Mouse (Mus musculus): Measurements from ENCODE around the gene P4htm. TPM values are rescaled to one million over a fixed set of nuclear protein-coding genes. Genes with fewer than 3 reads are reported as not detected.

Gene P4htm
- total RNA-seq, 2 experiments from 2014 or later: 12.6 to 14.0 TPM

DNA sequence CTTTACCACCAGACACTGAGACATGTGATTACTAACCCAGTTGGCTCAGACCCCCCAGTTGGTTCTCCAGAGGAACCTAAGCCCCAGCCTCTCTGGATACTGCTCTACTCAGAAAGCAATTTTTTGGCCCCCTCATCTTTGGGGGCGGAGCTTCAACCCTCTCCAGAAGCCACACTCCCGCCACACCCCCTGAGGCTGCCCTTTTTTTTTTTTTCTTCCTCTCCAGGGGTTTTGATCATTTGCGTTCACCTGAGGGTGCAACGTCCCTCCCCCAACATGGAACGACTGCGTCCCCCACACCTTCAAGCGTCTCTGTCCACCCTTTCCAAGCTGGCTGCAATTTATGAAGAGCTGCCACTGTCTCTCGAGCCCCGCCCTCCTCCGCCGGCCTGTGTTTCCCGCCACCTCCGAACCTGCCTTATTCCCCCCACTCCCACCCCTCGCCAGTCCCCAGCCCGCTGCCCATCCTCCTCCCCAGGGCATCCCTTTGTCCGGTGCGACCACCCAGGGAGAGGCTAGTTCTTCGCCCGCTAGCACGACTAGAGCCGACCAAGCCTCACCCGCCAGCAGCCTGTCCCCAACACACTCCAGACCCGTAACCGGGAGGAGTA is 19.4 kb downstream of the P4htm start:
- DNase-seq: peak; percentile 47 to 69

DNA sequence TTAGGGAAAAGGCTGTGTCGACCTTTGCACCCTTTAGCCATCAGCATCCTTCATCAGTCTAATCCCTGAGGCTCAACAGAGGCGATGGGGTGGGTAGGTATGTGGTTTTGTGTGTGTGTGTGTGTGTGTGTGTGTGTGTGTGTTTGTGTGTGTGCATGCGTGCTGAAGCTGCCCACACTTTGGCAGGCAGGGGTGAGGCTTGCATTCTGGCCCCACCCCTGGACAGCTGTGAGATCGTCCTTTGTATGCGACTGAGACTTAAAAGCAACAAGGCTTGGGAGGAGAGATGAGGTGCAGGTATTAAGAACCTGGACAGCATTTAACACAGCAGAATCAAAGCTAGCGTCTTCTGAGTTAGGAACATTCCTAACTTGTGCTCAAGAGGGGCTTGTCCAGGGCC is 20.4 kb downstream of the P4htm start:
- DNase-seq: no peak

DNA sequence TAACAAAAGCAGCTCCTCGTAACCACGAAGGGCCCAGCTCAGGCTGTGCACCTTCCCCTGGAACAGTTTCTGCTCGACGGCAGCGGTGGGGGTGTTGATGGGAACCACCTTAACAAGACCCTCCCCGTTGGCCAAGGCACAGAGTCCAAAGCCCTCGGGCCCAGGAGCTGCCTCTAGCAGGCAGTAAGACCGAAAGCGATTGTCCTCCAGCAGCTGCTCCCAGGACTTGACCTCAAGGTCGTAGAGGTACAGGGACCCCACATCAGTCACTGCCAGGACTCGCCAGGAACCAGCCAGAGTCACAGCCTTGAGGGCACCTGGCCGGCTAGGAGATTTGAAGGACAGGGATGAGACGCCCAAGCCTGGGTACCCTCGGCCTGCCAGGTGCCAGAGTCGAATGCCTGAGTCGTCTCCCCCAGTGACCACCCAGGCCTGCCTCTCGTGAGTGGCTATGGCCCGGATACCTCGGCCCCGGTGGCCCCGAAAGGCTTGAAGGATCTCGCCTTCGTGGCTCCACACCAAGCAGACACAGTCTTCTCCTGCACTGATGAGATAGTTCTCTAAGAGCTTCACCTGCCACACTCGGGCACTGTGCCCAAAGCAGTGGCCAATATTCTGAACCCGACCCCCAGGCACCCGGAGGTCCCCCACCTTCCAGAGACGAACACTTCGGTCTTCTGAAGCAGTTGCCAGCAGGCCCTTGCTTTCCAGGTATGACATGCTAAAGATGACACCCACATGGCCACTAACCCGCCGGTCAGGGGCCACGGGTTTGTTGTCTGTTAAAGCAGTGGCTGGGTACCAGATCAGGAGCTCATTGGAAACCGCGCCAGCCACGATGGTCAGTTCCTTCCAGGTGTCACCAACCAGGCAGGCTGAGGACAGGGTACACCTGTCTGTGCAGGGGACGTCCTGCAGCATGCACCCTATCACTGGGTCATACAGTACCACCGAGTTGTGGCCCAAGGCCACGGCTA is 21.9 kb downstream of the P4htm start:
- no peak for DNase-seq

DNA sequence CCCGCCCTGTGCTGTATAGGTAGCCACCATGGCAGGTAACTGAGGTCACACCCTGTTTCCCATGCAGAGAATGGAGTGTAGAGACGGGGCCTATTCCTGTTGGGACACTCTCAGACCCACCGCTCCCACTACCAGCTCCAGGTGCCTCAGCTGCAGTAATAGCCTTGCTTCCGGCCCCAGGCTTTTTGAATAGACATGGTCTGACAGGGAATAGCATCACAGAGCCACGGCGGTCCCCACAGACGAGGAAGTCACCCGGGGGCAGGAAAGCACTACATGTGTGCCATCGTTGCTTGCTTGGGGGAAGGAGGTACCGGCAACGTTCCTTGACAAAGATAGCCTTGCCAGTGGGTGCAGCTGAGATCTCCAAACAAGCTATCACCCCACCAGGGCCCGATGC is 22.5 kb downstream of the P4htm start:
- DNase-seq: no peak

DNA sequence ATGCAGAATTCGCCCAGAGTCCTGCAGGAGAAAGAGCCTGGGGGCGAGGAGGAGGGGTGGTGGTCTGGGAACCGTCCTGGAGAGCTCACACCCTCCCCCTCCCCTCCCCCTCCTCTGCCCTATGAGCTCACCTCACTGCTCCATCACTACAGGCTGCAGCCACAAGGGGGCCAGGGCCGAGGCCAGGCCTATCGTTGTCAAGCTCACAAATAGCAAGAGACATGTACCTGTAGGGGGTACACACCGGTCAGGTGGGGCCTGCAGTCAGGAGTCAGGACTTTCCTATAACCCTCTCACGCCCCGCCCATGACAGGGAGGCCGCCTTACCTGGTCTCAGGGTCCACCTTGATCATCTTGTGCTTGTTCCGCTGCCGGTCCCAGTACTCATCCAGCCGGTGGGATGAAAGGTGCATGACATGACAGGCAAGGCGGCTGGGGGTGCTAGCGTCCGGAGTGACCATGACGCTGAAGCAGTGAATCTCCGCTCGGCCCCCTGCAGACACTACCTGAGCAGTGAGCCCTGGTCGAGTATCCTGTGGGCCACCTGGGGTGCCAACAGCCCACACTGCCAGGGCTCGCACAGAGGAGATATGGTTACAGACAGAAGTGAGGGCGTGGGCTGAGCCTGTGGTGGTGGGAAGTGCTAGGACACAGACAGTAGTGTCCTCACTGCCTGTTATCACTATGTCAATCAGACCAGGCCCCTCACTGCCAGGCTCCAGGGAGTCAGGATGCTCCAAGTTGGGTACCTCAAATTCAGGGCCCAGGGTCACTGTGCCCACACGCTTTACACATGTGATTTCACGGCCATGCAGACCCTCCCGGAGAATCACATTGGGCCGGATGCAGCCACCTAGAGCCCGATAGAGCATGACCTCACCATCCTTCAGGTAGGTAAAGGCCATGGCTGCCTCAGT is 23.4 kb downstream of the P4htm start:
- no peak for DNase-seq

DNA sequence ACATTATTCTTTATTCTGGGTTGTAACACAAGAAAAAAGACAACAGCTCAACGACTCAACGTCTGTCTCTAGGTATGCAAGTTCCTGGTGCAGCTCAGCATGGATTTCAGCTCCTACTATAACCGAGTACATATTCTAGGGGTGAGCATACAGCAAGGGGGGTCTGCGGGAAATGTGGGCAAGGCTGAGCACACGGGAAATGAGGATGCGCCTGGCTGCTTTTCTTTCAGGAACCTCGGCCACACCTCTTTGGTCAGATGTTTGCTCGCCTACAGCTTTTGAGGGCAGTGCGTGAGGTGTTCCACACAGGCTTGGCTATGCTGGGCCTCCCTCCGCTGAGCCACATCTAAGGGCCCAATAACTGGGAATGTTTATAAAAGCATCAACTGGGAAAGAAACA is 25.1 kb downstream of the P4htm start:
- peak in 1 of 2 experiments; percentile 1 for DNase-seq

DNA sequence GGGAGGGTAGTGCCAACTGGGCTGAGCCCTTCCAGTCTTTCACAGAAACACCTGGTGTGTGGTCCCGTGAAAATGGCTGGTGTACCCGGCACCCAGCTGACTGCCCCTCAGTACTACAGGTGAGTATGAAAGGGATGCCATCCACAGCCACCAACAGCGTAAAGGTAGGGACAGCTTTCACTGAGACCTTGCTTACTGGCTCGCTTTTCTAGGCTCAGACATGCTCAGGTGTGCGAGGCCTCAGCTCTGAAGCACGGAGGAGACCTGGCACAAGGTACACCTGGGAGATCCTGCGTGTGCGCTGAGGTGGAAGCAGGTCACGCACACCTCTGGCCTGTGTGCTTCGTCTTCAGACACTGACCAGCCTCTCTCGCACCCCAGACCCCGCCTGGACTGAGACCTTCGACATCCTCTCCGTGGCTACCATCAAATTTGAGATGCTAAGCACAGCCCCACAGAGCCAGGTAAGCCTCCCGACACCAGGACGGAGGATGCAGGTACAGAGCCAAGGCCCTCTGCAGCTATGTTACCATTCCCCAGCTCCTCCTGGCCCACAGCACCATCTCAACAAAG is 26.0 kb downstream of the P4htm start:
- no peak for DNase-seq

DNA sequence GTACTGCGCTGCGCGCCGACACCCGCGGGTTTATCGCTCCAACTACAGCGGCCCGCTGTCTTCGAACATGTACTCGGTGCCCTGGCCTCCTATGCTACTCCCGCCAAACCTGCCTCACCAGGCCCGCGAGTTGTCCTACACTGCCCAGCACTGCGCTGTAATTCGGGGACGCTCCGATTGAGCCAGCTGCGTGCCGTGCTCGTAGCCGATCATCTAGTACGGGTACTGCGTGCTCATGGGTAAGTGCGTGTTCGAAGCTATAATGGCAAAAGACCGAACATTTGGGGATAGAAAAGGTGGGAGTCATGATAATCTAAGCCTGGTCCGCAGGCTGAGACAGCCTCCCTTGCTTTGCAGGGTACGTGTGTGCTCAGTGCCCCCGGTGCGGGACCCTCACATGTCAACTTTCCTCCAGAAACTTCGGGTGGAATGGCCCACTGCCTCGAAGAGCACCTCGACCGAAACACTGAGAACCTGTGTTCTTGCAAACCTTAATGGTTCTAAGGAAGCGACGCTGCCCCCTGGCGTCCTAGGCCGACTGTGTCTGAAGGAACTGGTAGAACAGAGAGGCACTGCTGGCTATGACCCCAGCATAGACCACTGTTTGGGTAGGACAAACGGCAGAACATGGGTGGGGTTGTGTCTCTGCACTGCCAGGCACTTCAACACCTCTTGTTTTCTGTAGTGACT is 27.1 kb downstream of the P4htm start:
- DNase-seq: peak; percentile 74 to 89

DNA sequence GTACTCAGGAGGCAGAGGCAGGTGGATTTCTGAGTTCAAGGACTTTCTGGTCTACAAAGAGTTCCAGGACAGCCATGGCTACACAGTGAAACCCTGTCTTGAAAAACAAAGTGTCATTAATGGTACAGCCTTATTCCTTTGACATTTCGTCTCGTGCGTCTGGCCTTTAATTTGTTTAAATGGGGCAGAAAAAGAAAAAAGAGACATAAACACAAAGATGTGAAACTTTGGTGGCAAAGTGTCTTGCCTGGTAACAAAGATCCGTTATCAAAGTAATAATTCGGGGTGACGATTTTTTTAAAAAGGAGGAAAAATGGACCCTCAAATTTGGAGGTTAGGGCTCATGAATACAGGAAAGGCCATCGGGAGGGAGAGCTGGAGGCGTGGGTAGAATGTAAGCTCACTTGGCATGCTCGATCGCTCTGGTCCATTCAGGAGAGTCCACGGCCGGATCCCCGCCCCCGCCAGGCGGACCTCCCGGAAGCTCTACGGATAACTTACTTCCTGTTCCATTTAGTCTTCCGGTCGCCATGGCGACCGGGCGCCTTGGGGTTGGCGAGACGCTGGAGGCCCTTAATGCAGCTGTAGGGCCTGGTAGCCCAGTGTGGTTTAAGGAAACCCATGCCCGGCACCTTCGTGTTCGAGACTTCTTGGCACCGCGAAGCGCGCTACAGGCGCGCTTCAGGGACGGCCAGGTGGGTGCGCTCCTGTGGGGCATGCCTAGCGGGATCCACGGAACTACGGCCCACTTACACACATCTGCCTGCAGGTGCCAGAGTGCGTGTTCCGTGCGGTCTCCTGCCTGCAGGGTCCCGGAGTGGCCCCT is 27.9 kb downstream of the P4htm start, which contains the start of gene Dalrd3:
TSS of gene Dalrd3 (plus strand) at position 506 of the 826 bp plus-strand sequence.
- DNase-seq: peak; percentile 89 to 95

DNA sequence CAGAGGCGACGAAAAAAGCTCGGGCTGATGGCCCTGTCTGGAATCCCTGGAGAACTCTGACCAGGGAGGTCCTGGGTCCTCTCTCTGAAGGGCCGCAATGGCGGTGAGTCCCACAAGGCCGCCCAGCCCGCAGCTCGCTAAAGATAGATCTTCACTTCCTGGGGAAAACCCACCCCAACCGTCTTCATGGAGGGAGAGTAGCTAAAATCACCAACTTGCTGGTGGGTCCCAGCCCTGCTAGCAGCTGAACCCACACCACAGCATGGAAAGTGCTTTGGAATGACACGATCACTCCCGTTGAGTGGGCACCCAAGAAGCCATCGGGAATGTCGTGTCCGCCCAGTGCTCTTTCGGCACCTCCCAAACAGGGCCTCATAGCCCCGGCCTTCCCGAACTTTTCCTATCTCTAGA is 29.0 kb downstream of the P4htm start:
- DNase-seq: no peak

DNA sequence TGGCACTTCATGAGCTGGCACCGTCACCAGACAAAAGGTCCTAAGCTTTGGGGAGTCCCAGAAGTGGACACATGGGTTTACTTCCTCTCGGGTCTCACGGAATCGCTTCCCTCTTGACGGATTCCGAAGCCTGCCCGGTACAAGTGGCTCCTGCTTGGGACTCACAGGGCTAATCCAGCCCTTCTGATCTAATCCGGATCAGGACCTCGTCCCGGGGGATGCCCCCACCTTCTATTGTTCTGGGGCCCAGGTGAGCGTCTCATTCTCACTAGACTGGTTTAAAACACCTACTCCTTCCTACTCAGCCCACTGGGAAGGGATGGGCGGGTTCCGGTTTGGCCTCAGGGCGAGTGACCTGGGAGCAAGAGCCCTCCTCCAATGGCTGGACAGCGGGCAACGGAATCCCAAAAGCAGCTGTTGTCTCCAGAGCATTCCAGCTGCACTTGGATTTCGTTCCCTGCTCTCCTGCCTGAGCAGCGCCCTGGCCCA is 29.5 kb downstream of the P4htm start:
- peak in 1 of 2 experiments; percentile 63 for DNase-seq

DNA sequence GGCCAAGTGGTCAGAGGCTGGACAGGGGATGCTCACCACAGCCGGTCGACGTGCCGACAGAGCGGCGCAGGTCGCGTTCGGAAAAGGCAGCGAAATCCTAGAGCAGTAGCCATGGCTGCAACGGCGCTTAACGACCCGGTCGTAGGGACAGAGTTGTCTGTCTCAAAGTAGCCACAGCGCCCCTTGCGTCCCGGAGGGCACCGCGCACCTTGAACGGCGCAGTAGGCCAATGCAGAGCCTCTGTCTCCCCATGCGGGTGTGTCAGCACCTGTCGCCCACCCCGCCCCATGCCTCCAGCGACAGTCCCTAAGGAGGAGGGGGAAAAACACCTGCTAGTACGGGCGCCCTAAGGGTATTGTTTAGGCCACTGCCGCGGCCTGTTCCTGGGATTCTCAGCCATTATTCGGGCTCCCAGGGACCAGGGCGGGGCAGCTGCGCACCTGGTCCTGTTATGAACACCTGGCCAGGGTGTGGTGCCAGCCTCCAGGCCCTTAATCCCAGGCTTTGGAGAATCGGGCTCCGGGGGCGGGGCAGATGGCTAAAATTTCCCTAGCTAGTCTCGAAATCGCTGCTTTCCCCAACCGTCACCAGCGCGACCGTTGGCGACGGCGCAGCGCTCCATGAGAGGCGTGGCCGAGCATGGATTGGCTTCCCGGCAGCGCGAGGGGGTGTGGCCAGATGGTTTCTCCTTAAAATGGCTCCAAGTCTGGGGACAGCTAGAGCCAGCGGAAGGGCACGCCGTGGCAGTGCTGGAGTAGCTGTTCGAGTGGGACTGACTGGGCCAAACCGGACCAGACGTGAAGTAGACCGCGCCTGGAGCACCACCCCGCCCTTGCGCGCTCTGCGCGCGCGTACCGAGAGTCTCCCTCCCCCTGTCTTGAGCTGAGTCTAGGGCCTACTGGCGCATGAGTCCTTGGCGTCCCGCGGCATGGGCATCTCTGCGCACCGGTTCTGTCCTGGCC is 30.4 kb downstream of the P4htm start, which contains the start of gene Ndufaf3:
TSS of gene Ndufaf3 (minus strand) at position 620 of the 962 bp plus-strand sequence.
- peak; percentile 98 for DNase-seq

DNA sequence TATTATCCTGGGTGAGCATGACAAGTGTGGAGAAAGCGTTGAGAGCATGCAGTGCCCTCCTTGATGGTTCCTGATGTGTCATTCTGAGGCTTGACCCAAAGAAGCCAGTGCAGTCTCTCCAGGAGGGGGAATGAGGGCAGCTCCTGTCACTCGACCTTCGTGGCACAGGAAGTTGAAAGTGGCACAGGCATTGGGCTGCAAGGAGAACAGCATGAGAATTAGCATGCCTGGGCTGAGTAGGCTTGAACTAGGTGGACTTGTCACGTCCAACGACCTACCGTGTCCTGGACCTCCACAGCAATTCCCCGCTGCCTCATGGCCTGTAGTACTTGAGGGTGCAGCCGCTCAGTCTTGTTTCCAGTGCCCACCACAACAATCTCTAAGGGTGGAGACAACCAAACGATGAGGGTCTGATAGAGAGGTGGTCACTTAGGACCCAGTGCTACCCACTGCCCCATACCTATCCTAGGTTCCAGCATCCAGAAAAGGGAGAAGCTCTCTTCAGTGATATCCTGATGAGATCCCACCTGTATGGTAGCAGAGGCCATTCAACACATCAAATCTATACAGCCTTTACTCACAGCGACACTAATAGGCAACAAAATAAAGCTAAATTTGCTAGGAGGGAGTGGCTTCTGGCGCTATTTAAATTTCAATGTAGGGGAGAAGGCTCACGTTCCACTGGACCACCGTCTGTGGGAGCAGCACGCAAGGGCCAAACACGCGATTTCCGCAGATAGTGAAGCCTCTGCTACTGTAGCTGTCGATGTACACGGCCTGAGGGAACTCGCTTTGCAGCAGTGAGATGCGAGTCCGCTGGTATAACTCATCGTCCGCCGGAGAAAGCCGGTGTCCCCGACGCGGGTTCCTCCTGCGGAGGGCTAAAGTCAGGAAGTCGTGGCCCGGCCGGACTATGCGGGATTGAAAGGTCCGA is 31.3 kb downstream of the P4htm start:
- no peak for DNase-seq

DNA sequence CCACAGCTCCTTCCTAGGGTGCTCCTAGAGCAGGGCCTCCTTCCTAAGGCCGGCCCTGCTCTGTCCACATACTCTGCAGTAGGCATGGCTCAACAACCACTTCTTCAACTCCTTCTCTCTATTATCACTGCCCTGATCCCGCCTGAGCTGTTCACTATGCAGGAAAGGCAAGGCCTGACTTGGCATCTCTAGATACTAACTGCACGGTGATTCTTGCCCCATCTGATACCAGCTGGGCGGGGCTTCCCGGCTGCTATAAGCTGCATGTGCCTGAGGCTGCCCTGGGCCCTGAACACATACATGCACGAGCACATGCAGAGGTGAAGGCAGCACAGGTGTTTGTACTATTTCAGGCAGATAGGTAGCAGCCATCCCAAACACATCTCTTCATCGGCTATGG is 33.3 kb downstream of the P4htm start:
- peak in 1 of 2 experiments; percentile 2 for DNase-seq

DNA sequence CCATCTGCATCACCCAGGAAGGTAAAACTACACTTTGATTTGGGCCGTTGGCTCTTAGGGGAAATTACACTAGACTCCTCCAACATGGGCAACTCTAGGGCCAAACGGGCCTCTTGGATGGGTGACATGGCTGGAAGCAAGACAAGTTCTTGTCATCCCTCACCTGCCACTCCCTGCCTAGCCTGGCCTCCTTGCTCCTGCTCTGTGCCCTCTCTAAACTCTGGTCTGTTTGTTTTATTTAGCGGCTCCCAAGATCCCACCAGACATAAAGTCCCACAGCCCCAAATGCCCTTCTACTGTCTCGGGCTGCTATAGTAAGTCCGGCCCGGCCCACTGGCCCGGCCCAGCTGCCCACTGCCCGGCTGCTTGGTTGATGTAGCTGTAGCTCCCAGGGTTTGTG is 33.8 kb downstream of the P4htm start:
- no peak for DNase-seq

DNA sequence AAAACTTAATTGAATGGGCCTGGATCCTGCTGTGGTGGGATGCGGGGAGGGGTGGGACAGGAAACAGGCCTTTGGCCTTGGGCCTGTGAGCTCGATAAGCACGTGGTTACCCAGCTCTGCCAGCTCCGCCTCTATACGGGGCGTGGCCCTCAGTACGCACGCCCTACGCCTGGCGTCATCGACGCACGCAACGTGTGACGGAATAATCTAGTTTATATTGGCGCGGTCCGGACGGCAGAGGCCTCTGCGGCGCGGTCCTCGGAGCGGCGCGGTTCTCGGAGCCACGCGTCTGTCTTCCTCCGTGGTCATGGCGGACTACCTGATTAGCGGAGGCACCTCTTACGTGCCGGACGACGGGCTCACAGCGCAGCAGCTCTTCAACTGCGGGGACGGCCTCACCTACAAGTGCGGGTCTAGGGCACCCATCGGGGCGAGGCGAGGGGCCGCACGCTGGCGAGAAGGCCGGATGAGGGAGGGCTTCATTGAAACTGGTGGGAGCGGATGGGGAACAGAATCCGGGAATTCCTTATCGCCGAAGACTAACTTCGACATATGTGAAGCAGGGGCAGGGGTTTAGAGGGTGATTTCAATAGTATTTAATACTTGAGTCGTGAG is 37.1 kb downstream of the P4htm start, which contains the start of gene Impdh2:
TSS of gene Impdh2 (plus strand) at position 60 of the 615 bp plus-strand sequence.
- DNase-seq: peak; percentile 97 to 98

DNA sequence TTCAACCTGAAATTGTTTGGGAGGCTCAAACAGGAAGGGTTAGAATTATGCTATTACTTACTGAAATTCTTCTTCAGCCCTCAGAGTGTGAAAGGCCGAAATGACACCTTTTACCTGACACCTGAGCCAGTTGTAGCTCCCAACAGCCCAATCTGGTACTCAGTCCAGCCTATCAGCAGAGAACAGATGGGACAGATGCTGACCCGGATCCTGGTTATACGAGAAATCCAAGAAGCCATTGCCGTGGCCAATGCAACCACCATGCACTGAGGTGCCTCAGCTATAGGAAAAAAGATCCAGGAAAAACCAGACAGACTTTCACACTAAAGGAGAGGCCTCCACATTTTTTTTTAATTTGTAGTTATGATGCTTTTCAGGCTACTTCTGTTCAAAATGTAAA is 38.3 kb downstream of the P4htm start:
- DNase-seq: no peak
